Mouse (Mus musculus) CH12.LX (cell line): ENCODE measurements around the gene Cdcp1.

ENCODE experiments used
- CTCF ChIP-seq, 2 experiments: IDR thresholded peaks in 1 of 2; conservative IDR thresholded peaks in 1 of 2; 2 replicates each; pipeline ENCODE4 v1.5.1; 2011 to 2012; ENCODE audit warnings: low read depth in 2 of 2, low read length in 2 of 2, improper control_type of control experiment in 1 of 2, inconsistent platforms in 1 of 2, mild to moderate bottlenecking in 1 of 2, moderate library complexity in 1 of 2
- MAX ChIP-seq: IDR thresholded peaks from 2 replicates; pipeline ENCODE4 v1.6.1; 2011; ENCODE audit warnings: low read length, improper control_type of control experiment
- POLR2A ChIP-seq: IDR thresholded peaks from 2 replicates; pipeline ENCODE4 v1.6.1; 2011; ENCODE audit warnings: low read depth, mild to moderate bottlenecking, improper control_type of control experiment, low read length
- POLR2AphosphoS2 ChIP-seq: IDR thresholded peaks from 2 replicates; pipeline ENCODE4 v1.6.1; 2011; ENCODE audit warnings: low read depth, low read length, improper control_type of control experiment
- SMC3 ChIP-seq: IDR thresholded peaks from 2 replicates; pipeline ENCODE4 v1.6.1; 2011; ENCODE audit warnings: low read depth, low read length, improper control_type of control experiment
- UBTF ChIP-seq: IDR thresholded peaks from 2 replicates; pipeline ENCODE4 v1.6.1; 2012; ENCODE audit warnings: low read depth, mild to moderate bottlenecking, inconsistent platforms, low read length, improper control_type of control experiment, moderate library complexity
- USF1 ChIP-seq: IDR thresholded peaks from 2 replicates; pipeline ENCODE4 v1.6.1; 2014; ENCODE audit warnings: low read depth, mild to moderate bottlenecking, inconsistent platforms, low read length, improper control_type of control experiment

DNA sequence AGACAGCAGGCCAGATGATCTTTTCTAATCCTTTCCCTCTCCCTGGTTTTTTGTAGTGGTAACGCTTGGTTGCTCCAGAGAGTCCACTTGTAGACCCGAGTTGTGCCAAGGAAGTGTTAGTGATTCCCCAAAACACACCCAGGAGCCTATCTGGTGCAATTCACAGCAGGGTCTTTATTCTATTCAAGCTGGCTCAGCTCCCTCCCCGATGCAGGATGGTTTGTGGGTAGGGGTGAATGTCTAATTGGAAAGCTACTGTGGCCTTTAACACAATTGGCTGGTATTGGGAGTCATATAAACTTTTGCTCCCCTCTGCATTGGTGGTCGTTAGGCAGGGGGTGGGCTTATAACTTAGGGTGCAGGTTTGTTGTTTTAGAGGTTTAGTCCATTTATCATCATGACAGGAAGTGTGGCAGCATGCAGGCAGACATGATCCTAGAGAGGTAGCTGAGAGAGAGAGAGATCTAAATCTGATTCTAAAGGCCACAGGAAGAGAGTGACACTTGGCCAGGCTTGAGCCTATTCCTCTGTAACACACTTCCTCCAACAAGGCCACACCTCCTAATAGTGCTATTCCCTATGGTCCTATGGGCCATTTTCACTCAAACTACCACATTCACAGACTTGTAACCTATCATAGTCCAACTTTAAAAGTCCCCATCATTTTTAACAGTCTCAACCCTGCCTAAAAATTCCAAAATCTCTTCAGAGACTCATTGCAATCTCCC is 75.8 kb downstream of the Cdcp1 start:
- no peak for TF ChIP-seq UBTF
- no peak for TF ChIP-seq SMC3
- TF ChIP-seq CTCF (conservative IDR thresholded peaks at IDR 0.05 in 1 of 2, IDR thresholded peaks at IDR 0.05 in 1 of 2; ENCODE audit: low read depth in 2 of 2, low read length in 2 of 2) = no peak
- no peak for TF ChIP-seq MAX
- no peak for TF ChIP-seq USF1
- TF ChIP-seq POLR2A = no peak
- no peak for TF ChIP-seq POLR2AphosphoS2
